43 mouse cellular contexts compared by ENCODE assay signal in the genomic region with DNA sequence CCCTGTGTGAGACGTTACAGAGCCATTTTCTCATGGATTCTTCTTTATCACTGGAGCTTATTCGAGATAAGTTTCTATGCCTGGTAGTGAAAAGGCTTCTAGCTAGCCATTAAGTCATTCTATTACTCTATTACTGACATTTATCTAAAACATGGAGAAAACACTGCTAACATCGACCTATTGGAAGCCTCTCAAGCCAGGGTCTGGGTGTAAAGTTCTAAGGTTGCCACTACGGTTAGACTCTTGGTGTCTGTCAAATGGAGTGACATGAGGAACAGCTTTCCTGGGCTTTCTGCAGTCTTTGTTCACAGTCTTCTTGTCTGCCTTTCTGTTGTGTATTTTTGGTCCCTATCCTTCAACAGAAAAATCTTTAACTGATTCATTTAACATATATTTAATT. TPM values are rescaled to one million over a fixed set of nuclear protein-coding genes. Genes with fewer than 3 reads are reported as not detected.
"Had no signal": no experiment of that assay in that cellular context is flagged by ENCODE, and none has a peak within 500 bp of the region (broad histone marks: within the 10 kb centered on the region; RNA-seq: fewer than 3 reads in every experiment).

No protein-coding gene starts in this region.

- H3K4me3 ChIP-seq: limb, embryonic 10.5 days; limb, embryonic 12.5 days; limb, embryonic 13.5 days; limb, embryonic 15.5 days; liver, embryonic 12.5 days; liver, embryonic 13.5 days; liver, embryonic 15.5 days; lung, embryonic 15.5 days; megakaryocyte, embryonic 14.5 days; midbrain, embryonic 10.5 days; midbrain, embryonic 12.5 days; midbrain, embryonic 13.5 days; midbrain, embryonic 15.5 days; myocyte; neural tube, embryonic 12.5 days had no signal

- H3K9ac ChIP-seq: limb, embryonic 12.5 days; limb, embryonic 13.5 days; limb, embryonic 15.5 days; liver, embryonic 12.5 days; liver, embryonic 13.5 days; liver, embryonic 14.5 days; liver, embryonic 15.5 days; liver, postnatal 0 days; lung, embryonic 14.5 days; lung, embryonic 15.5 days; midbrain, embryonic 12.5 days; midbrain, embryonic 13.5 days; midbrain, embryonic 15.5 days; neural tube, embryonic 12.5 days had no signal

- H3K27me3 ChIP-seq: limb, embryonic 12.5 days; limb, embryonic 13.5 days; limb, embryonic 15.5 days; liver, embryonic 12.5 days; liver, embryonic 13.5 days; liver, embryonic 15.5 days; lung, embryonic 15.5 days; megakaryocyte, embryonic 14.5 days; midbrain, embryonic 12.5 days; midbrain, embryonic 13.5 days; midbrain, embryonic 15.5 days; neural tube, embryonic 12.5 days had no signal

- H3K27ac ChIP-seq: limb, embryonic 10.5 days; limb, embryonic 12.5 days; limb, embryonic 13.5 days; limb, embryonic 15.5 days; liver, embryonic 12.5 days; liver, embryonic 13.5 days; liver, embryonic 14.5 days; liver, embryonic 15.5 days; lung, embryonic 15.5 days; macrophage; midbrain, embryonic 10.5 days; midbrain, embryonic 12.5 days; midbrain, embryonic 13.5 days; midbrain, embryonic 15.5 days; neural tube, embryonic 12.5 days had no signal

- DNase-seq: left cerebral cortex, postnatal 4 days; liver, embryonic 13.5 days; liver, postnatal 0 days; lung, adult 18-20 months; lung, adult 2 months; lung, embryonic 14.5 days; lung, postnatal 10 days; lung, postnatal 14 days; lung, postnatal 36 days; lung, postnatal 4 days; midbrain, embryonic 14.5 days had no signal

- H3K36me3 ChIP-seq: limb, embryonic 10.5 days; limb, embryonic 12.5 days; limb, embryonic 13.5 days; limb, embryonic 15.5 days; liver, embryonic 12.5 days; liver, embryonic 13.5 days; liver, embryonic 15.5 days; lung, embryonic 15.5 days; midbrain, embryonic 10.5 days; midbrain, embryonic 12.5 days; midbrain, embryonic 13.5 days; midbrain, embryonic 15.5 days; neural tube, embryonic 12.5 days had no signal

- H3K4me2 ChIP-seq: limb, embryonic 12.5 days; limb, embryonic 13.5 days; limb, embryonic 15.5 days; liver, embryonic 11.5 days; liver, embryonic 12.5 days; liver, embryonic 13.5 days; liver, embryonic 15.5 days; lung, embryonic 14.5 days; lung, embryonic 15.5 days; midbrain, embryonic 11.5 days; midbrain, embryonic 12.5 days; midbrain, embryonic 13.5 days; midbrain, embryonic 15.5 days; neural tube, embryonic 12.5 days had no signal

- H3K9me3 ChIP-seq: limb, embryonic 10.5 days; limb, embryonic 12.5 days; limb, embryonic 13.5 days; limb, embryonic 15.5 days; liver, embryonic 12.5 days; liver, embryonic 13.5 days; liver, embryonic 15.5 days; lung, embryonic 15.5 days; midbrain, embryonic 10.5 days; midbrain, embryonic 12.5 days; midbrain, embryonic 13.5 days; midbrain, embryonic 15.5 days; neural tube, embryonic 12.5 days had no signal

- ATAC-seq: liver, embryonic 12.5 days; liver, postnatal 0 days; lung, postnatal 0 days; midbrain, embryonic 13.5 days; midbrain, embryonic 15.5 days; midbrain, embryonic 16.5 days had no signal

- H3K4me1 ChIP-seq: limb, embryonic 10.5 days; limb, embryonic 12.5 days; limb, embryonic 13.5 days; limb, embryonic 15.5 days; liver, embryonic 12.5 days; liver, embryonic 13.5 days; liver, embryonic 15.5 days; lung, embryonic 15.5 days; megakaryocyte, embryonic 14.5 days; midbrain, embryonic 10.5 days; midbrain, embryonic 12.5 days; midbrain, embryonic 13.5 days; midbrain, embryonic 15.5 days; neural tube, embryonic 12.5 days had no signal

RNA-seq across cellular contexts. Expression of gene Gc, which starts 4.1 kb away (rescaled TPM):
- total RNA-seq: left cerebral cortex, adult 8-10 months; left cerebral cortex, postnatal 10 days; left cerebral cortex, postnatal 14 days; left cerebral cortex, postnatal 25 days; left cerebral cortex, postnatal 36 days; left cerebral cortex, postnatal 4 days; megakaryocyte progenitor cell, adult 5-6 weeks; megakaryocyte, adult 5-6 weeks; megakaryocyte-erythroid progenitor cell, adult 5-6 weeks; midbrain, postnatal 0 days; monocyte, adult 5-6 weeks had no signal
- polyA plus RNA-seq: limb, embryonic 10.5 days; limb, embryonic 11.5 days; limb, embryonic 12.5 days; limb, embryonic 13.5 days; lung, embryonic 14.5 days; macrophage; midbrain, embryonic 10.5 days; midbrain, embryonic 11.5 days; midbrain, embryonic 12.5 days; midbrain, embryonic 13.5 days; midbrain, embryonic 14.5 days; midbrain, embryonic 15.5 days; myocyte; neural tube, embryonic 11.5 days; neural tube, embryonic 12.5 days had no signal
